Mouse (Mus musculus) 3T3-L1 (cell line): Measurements from ENCODE around the gene Klf1.
"Not testable (repeated sequence)": the region's sequence is repeated elsewhere in the genome, so short reads cannot be mapped to it uniquely, and the experiment has no call there.

ENCODE experiments used
- DNase-seq: peaks from one replicate; pipeline ENCODE4 v3.0.0-alpha.2; 2015; ENCODE audit warnings: low read depth, low spot score

Gene Klf1

DNA sequence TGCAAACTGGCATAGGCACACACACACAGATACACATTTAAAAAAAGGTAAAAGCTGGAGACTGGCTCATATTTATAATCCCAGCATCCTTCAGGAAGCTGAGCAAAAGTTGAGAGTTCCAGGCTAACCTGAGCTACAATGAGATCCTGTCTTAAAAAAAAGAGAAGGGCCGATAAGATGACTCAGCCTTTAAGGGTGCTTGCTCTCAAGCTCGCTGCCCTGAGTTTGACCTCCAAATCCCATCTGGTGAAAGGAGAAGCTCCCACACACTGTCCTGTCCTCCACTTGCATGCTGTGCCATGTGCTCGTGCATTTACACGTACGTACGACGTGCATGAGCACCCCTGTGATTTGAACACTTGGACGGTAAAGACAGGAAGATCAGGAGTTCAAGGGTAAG is 5.8 kb downstream of the Klf1 start:
- peak; percentile 59 for DNase-seq

DNA sequence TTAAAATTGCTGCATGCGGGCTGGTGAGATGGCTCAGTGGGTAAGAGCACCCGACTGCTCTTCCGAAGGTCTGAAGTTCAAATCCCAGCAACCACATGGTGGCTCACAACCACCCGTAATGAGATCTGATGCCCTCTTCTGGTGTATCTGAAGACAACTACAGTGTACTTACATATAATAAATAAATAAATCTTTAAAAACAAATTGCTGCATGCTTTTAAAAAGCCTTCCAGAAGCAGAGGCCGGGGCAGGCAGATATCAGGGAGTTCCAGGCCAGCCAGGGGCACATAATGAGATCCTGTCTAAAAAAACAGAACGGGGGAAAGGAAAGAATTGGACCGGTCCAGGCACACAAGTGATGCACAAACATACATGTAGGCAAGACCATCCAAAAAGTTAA is 6.3 kb downstream of the Klf1 start:
- not testable (repeated sequence) for DNase-seq

GRCm38 (mm10) chr8:84908421-84909161 is 6.9 kb downstream of the Klf1 start, which contains the start of gene Dnase2a:
TSS of gene Dnase2a (plus strand) at chr8:84908560.
- peak; percentile 100 for DNase-seq

GRCm38 (mm10) chr8:84909162-84909767 is 7.5 kb downstream of the Klf1 start:
- DNase-seq = no peak

DNA sequence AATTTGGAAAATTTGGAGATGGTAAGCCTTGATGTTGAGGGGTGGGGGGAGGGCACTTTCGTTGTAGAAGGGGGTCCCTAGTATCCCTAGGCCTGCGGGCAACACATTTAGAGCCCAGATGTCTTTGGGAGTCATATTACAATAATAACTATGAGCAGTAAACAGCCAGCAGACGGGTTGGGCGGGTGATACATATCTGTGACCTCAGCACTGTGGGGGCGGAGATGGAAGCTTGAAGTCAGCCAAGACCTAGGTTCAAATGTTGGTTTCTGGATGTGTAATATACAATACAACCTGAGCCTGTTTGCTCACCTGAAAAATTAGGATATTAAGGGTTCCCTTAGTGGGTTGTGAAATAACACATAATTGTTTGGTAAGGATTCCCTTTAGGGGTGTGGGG is 8.2 kb downstream of the Klf1 start:
- DNase-seq = peak; percentile 67

GRCm38 (mm10) chr8:84910551-84910950 is 8.8 kb downstream of the Klf1 start:
- no peak for DNase-seq

GRCm38 (mm10) chr8:84911854-84912253 is 10.1 kb downstream of the Klf1 start:
- DNase-seq = no peak

- DNase-seq = no peak
These were observed 10.7 kb downstream of the Klf1 start for GRCm38 (mm10) chr8:84912391-84912790.

DNA sequence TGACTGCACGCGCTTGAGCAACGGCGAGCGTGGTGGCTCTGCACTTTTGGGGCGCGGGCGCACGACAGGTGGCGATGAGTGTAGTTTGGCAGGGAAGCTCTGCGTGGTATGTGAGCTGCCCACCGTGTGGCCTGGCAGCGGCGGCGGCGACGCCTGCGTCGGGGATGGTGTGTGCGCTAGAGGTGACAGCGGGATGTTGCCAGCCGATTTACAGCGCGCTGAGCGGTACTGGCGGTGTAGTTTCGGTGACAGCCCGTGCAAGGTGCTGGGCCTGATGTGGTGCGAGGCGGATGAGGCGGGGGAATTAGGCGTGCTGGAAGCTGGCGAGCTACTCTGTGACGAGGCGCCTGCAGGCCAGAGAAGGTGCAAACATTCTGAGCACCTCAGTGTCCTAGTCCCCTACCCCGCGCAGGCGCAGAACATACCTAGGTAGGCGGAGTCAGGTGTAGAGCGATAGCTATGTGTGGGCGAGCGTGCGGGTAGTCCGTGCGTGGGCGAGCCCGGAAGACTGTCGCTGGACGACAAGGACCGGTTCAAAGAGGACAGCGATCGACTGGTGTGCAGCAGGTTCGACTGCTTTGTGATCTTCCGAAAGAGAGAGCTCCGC is 11.3 kb downstream of the Klf1 start:
- DNase-seq = no peak

GRCm38 (mm10) chr8:84913502-84913900 is 11.8 kb downstream of the Klf1 start:
- no peak for DNase-seq

DNA sequence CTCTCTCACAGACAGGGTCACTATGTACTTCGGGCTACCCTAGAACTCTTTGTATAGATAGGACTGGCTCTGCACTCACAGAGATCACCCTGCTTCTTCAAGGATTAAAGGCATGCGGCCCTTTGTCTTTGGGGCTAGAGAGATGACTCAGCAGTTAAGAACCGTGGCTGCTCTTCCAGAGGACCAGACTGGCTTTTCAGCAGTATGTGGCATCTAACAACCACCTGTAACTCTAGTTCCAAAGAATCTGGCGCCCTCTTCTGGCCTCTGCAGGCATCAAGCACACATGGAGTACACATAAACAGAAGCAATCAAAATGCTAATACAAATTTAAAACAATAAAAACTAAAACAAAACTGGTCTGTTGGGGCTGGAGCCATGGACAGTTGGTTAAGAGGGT is 12.2 kb downstream of the Klf1 start:
- peak; percentile 58 for DNase-seq

DNA sequence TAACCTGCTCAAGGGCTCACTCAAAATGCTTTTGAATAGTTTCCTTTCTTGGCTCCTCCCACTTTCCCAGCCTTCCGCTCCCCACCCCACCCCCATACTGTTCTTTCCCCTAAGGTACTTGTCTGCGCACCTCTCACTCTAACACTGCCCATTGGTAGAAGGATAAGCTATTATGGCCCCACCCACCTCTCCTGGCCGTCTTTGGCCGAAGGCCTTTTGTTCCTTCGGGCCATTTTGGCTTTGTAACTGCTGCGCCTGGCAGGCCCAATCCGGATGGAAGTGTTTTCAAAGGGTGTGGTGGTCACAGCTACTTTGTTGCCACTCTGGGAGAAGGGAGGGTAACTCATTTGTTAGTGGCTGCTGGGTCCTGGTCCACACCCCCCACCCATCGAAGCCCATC is 13.5 kb downstream of the Klf1 start:
- DNase-seq = no peak

GRCm38 (mm10) chr8:84917781-84918180 is 16.1 kb downstream of the Klf1 start:
- no peak for DNase-seq

DNA sequence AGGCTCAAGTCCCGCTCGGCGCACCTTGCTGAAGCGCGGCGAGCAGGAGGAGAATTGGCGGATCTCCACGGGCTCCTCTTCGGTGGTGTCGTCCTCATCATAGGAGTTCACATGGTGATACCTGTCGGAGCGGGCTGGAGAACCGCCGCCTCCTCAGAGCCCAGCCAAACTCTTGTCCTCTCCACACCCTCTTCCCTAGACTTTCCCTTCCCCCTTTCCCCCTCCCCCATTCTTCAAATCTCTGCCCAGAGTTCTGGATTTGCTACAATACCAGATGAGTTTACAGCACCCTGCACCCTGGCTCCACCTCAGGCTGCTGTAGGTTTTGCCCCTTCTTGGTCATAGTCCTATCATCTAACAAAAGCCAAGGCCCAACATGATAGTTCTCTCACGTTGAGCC is 16.9 kb downstream of the Klf1 start:
- no peak for DNase-seq

GRCm38 (mm10) chr8:84921596-84921995 is 19.9 kb downstream of the Klf1 start:
- peak; percentile 92 for DNase-seq

DNA sequence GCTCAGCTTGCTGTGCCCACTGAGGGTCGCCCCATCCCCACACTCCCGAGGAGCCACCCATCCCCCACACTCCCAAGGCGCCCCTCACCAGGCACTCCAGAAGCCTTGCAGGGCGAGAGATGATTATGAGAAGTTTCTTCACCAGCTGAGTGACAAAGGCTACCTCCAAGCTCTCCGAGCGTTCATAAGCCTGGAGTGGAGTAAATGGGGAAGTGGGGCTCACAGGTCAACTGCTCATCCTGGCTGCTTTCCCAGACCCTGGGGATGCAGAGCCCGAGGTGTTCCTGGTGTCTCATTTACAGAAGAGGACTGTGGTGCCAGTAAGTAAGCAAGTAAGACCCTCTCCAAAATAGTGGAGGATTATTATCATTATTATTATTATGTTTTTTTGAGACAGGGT is 23.8 kb downstream of the Klf1 start:
- DNase-seq = no peak

GRCm38 (mm10) chr8:84927513-84927912 is 25.8 kb downstream of the Klf1 start:
- DNase-seq = no peak

DNA sequence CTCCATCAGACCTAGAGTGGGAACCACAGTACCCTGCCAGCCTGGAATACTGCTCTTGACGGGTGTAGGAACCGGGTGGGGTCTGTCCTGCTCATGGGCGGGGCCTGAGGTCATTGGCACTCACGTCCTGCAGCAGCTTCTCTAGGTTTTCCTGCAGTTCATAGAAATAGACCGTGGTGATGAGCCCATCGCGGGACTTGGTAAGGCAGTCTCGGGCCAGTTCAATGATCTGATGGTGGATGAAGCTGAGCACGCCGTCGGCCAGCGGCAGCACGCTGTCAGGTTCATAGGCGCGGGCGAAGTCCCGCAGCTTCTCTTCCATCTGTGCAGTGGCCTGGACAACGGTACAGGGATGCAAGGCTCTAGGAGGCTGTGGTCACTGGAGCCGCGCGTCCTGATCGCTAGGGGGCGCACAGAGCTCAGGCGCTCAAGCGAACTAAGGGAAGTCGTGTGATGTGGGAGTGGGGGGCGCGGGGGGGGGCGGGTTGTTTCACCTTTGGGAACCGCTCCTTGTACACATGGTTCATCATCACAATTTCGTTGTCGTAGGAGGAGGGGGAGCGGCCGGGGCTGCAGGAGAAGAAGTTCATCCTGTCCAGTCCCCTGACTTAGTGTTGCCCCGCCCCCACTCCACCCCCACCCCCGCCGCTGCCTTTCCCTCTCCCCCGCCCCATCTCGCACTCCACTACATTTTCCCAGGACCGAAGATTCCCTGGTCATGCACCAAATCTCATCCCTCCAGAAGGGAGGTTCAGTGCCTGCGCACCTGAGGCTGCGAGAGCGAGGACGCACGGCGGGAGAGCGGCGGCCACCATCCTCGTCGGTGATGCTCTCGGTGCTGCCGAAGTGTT is 27.0 kb downstream of the Klf1 start:
- peak; percentile 72 for DNase-seq

GRCm38 (mm10) chr8:84930582-84930981 is 28.9 kb downstream of the Klf1 start:
- no peak for DNase-seq

GRCm38 (mm10) chr8:84933767-84934559 is 32.2 kb downstream of the Klf1 start:
- DNase-seq = no peak

GRCm38 (mm10) chr8:84934860-84935259 is 33.1 kb downstream of the Klf1 start:
- DNase-seq = no peak
